Mouse (Mus musculus): ENCODE data around the gene Nfx1. TPM values are rescaled to one million over a fixed set of nuclear protein-coding genes. Genes with fewer than 3 reads are reported as not detected.

The Nfx1 gene
- polyA plus RNA-seq, 1 experiment from 2014 or later = 107 TPM

- H3K27ac ChIP-seq = no peak overlapping the region
- no peak overlapping the region for H3K4me2 ChIP-seq (replicated peaks)
- WGBS = 87% methylated on average over 12 of the region's 12 CpGs
- H3K36me3 ChIP-seq = no peaks in the 10 kb centered on the region
- no peak overlapping the region for H3K4me3 ChIP-seq (replicated peaks)
- H3K9ac ChIP-seq (replicated peaks) = no peak overlapping the region
- no peaks in the 10 kb centered on the region for H3K27me3 ChIP-seq
- no peaks in the 10 kb centered on the region for H3K4me1 ChIP-seq (replicated peaks)
- H3K9me3 ChIP-seq = no peaks in the 10 kb centered on the region
- ATAC-seq = no peak
Observed at GRCm38 (mm10) chr4:41073008-41073817, 102.5 kb downstream of the Nfx1 start.

GRCm38 (mm10) chr4:41074461-41074860 is 103.8 kb downstream of the Nfx1 start:
- ATAC-seq = no peak
- Histone ChIP-seq H3K4me3 (replicated peaks) (no peak overlapping the region), H3K9ac (replicated peaks) (no peak overlapping the region), H3K4me1 (replicated peaks) (no peaks in the 10 kb centered on the region), H3K27ac (no peak overlapping the region), H3K4me2 (replicated peaks) (no peak overlapping the region), H3K36me3 (no peaks in the 10 kb centered on the region), H3K9me3 (no peaks in the 10 kb centered on the region), H3K27me3 (no peaks in the 10 kb centered on the region)
- WGBS = 80% methylated on average over 6 of the region's 6 CpGs

Small RNA genes within 50 kb of the gene (microRNA-seq; reads per million reads assigned to microRNA genes)
- 1.6 reads per million for gene Mir3094

Other genes starting within 250 kb of the Nfx1 start
- gene Dnaja1, start 248.8 kb upstream of the Nfx1 start, polyA plus RNA-seq (2015; fragmentation: Nextera tagmentation; extraction: Ambion mirVana) = 760 and 762 TPM in 2 replicates
- 144 and 149 TPM in 2 replicates for gene Smu1, start 213.0 kb upstream of the Nfx1 start, polyA plus RNA-seq (2015; fragmentation: Nextera tagmentation; extraction: Ambion mirVana)
- 7.2 and 8.3 TPM in 2 replicates for gene B4galt1, start 116.9 kb upstream of the Nfx1 start, polyA plus RNA-seq (2015; fragmentation: Nextera tagmentation; extraction: Ambion mirVana)
- gene Spink4, start 50.9 kb upstream of the Nfx1 start, polyA plus RNA-seq (2015; fragmentation: Nextera tagmentation; extraction: Ambion mirVana) = not detected in 2 replicates
- 182 and 186 TPM in 2 replicates for gene Bag1, start 22.6 kb upstream of the Nfx1 start, polyA plus RNA-seq (2015; fragmentation: Nextera tagmentation; extraction: Ambion mirVana)
- gene Chmp5, start 22.5 kb upstream of the Nfx1 start, polyA plus RNA-seq (2015; fragmentation: Nextera tagmentation; extraction: Ambion mirVana) = 184 and 194 TPM in 2 replicates
- gene Aqp7, start 77.2 kb downstream of the Nfx1 start, polyA plus RNA-seq (2015; fragmentation: Nextera tagmentation; extraction: Ambion mirVana) = 0.15 TPM in 1 of 2 replicates, not detected in the other
- 0.08 and 0.18 TPM in 2 replicates for gene Aqp3, start 127.3 kb downstream of the Nfx1 start, polyA plus RNA-seq (2015; fragmentation: Nextera tagmentation; extraction: Ambion mirVana)
- gene Nol6, start 153.5 kb downstream of the Nfx1 start, polyA plus RNA-seq (2015; fragmentation: Nextera tagmentation; extraction: Ambion mirVana) = 28.1 and 28.7 TPM in 2 replicates
- gene Ube2r2, start 164.8 kb downstream of the Nfx1 start, polyA plus RNA-seq (2015; fragmentation: Nextera tagmentation; extraction: Ambion mirVana) = 76.5 and 87.8 TPM in 2 replicates

Measured in midbrain, embryonic 13.5 days (tissue).